Mouse (Mus musculus) right cerebral cortex, postnatal 14 days (tissue): ENCODE measurements around the gene Trex1.

Source experiments
- DNase-seq: peaks from one replicate; pipeline ENCODE4 v3.0.0; 2022

The Trex1 gene

DNA sequence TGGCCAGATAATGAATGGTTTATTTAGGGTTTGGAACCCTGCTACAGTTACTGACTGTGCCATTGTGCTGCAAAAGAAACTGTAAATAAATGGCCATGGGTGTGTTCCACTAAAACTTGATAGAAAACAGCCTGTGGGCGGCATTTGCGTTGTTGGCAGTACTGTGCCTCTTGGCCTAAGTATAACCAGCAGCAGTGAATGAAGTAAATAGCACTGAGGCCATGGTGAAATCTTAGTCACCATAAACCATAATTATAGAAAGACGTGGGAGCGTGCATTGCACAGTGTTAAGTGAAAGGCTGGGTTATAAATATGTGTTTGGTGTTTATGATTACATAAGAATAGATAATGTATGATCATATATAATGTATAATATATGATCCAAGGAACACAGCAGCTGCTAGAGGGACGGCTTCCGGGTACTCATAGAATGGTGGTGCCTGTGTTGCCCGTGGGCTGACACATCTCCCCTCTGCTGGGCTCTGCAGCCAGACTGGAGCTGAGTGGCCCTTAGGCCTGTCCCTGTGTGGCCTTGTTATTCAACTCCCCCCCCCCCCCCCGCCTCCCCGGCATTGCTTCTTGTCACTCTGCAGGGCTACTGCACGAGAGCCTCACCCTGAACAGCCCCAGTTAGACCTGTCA lies 50.4 kb downstream of the Trex1 start:
- no peak for DNase-seq

DNA sequence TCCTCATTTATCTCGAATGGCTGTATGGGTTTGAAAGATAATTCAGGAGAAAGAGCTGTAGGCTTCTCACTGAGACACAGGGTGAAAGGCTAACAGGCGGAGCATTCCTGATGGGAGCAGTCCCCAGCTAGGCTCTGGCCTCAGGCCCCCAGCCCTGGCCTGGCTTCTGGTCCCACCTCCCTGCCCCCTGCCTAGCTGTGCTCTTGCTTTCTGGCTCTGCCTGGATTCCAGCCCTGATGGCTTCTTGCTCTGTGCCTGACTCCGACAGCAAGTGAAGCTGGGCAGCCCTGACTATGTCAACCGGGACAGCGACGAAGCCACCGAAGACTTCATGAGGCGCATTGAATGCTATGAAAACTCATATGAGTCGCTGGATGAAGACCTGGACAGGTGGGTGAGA lies 51.5 kb downstream of the Trex1 start:
- no peak for DNase-seq
